Mouse (Mus musculus): ENCODE data around the gene Rnf224.

The Rnf224 gene

GRCm38 (mm10) chr2:25227406-25227805 lies 9.2 kb downstream of the Rnf224 start:
- DNase-seq (ENCODE audit: low spot score in 2 of 2), result no peak

GRCm38 (mm10) chr2:25226864-25227263 lies 9.7 kb downstream of the Rnf224 start:
- peak in 1 of 2 experiments; percentile 41 for DNase-seq (ENCODE audit: low spot score in 2 of 2)

GRCm38 (mm10) chr2:25225811-25226379 lies 10.7 kb downstream of the Rnf224 start:
- DNase-seq (ENCODE audit: low spot score in 2 of 2), result no peak

GRCm38 (mm10) chr2:25224766-25225752 lies 11.5 kb downstream of the Rnf224 start:
- DNase-seq (ENCODE audit: low spot score in 2 of 2), result peak; percentile 99 to 100

- DNase-seq (ENCODE audit: low spot score in 2 of 2), result no peak
Observed at GRCm38 (mm10) chr2:25224492-25224765, 12.2 kb downstream of the Rnf224 start, which contains the start of gene Tubb4b. Tubb4b (minus strand) TSS chr2:25224702.

GRCm38 (mm10) chr2:25223681-25224491 lies 12.7 kb downstream of the Rnf224 start:
- DNase-seq (ENCODE audit: low spot score in 2 of 2), result peak in 1 of 2 experiments; percentile 73

GRCm38 (mm10) chr2:25221331-25221772 lies 15.2 kb downstream of the Rnf224 start:
- DNase-seq (ENCODE audit: low spot score in 2 of 2), result no peak

GRCm38 (mm10) chr2:25218445-25218844 lies 18.1 kb downstream of the Rnf224 start, which contains the start of gene Fam166a:
Fam166a (plus strand) TSS chr2:25218745.
- DNase-seq (ENCODE audit: low spot score in 2 of 2), result no peak

- no peak for DNase-seq (ENCODE audit: low spot score in 2 of 2)
Observed at GRCm38 (mm10) chr2:25217666-25218065, 18.9 kb downstream of the Rnf224 start.

- DNase-seq (ENCODE audit: low spot score in 2 of 2), result no peak
Observed at GRCm38 (mm10) chr2:25214444-25214843, 22.1 kb downstream of the Rnf224 start, which contains the start of gene Stpg3. Stpg3 (minus strand) TSS chr2:25214637.

GRCm38 (mm10) chr2:25213266-25213865 lies 23.2 kb downstream of the Rnf224 start:
- DNase-seq (ENCODE audit: low spot score in 2 of 2), result no peak

- peak; percentile 84 to 85 for DNase-seq (ENCODE audit: low spot score in 2 of 2)
Observed at GRCm38 (mm10) chr2:25211121-25211670, 25.4 kb downstream of the Rnf224 start, which contains the start of gene Nelfb. Nelfb (minus strand) TSS chr2:25211489.

- no peak for DNase-seq (ENCODE audit: low spot score in 2 of 2)
Observed at GRCm38 (mm10) chr2:25210686-25211085, 25.9 kb downstream of the Rnf224 start.

- no peak for DNase-seq (ENCODE audit: low spot score in 2 of 2)
Observed at GRCm38 (mm10) chr2:25207593-25207992, 29.0 kb downstream of the Rnf224 start.

GRCm38 (mm10) chr2:25203631-25204214 lies 32.9 kb downstream of the Rnf224 start:
- DNase-seq (ENCODE audit: low spot score in 2 of 2), result no peak

- no peak for DNase-seq (ENCODE audit: low spot score in 2 of 2)
Observed at GRCm38 (mm10) chr2:25200631-25201030, 36.0 kb downstream of the Rnf224 start.

- DNase-seq (ENCODE audit: low spot score in 2 of 2), result no peak
Observed at GRCm38 (mm10) chr2:25197946-25198345, 38.6 kb downstream of the Rnf224 start.

GRCm38 (mm10) chr2:25197191-25197590 lies 39.4 kb downstream of the Rnf224 start:
- no peak for DNase-seq (ENCODE audit: low spot score in 2 of 2)

- DNase-seq (ENCODE audit: low spot score in 2 of 2), result no peak
Observed at GRCm38 (mm10) chr2:25196172-25196954, 40.2 kb downstream of the Rnf224 start, which contains the start of gene Tor4a. Tor4a (minus strand) TSS chr2:25196886.
